Mouse (Mus musculus) urinary bladder, postnatal 36 days (tissue): ENCODE results near the gene Coro2b.

Experiments used
- DNase-seq, 2 experiments: peaks; one replicate each; pipeline ENCODE4 v3.0.0; 2022; ENCODE audit warnings: low spot score in 2 of 2, mixed read lengths in 1 of 2

Coro2b gene

GRCm38 (mm10) chr9:62389735-62390134 lies 147.1 kb downstream of the Coro2b start:
- no peak for DNase-seq

GRCm38 (mm10) chr9:62385727-62386518 lies 150.9 kb downstream of the Coro2b start:
- no peak for DNase-seq

DNA sequence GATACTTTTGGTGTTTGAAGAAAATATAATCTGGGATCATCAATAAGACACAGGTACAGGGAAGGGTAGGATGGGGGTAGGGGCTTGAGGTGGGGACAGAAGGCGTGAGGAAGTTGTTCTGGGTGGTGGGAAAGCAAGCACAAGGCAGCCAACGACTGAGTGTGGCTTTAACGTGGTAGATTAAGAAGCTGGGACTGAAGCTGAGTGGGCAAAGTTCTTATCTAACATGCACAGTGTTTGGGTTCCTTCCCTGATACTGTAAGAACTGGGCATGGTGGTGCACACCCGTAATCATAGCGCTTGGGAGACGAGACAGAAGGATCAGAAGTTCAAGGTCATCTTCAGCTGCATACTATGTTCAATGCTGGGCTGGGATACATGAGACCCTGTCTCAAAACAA lies 151.8 kb downstream of the Coro2b start:
- no peak for DNase-seq

DNA sequence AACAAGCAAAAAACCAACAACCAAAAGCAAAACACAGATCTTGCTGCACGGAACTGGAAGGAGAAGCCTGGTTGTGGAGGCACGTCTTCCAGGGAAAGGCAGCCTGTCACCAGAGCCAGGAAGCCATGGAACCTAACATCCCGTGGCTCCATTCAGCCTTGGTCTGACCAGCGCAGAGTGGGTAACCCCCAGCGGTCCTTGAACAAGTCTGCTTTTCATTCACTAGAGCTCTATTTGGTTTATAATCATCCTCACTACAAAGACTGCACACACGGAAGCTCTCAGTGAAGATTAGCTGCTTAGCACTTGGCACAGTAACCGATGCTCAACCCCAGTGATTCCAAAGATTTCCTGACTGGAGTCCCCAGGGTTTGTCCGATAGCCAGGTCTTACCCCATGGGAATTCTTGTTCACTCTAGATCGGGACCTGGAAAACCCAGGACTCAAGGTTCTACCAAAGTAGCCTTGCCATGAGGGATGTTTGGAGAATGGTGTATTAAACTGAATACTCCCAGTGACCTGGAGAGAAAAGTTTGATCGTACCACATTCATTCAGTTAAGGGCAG lies 154.2 kb downstream of the Coro2b start:
- no peak for DNase-seq

DNA sequence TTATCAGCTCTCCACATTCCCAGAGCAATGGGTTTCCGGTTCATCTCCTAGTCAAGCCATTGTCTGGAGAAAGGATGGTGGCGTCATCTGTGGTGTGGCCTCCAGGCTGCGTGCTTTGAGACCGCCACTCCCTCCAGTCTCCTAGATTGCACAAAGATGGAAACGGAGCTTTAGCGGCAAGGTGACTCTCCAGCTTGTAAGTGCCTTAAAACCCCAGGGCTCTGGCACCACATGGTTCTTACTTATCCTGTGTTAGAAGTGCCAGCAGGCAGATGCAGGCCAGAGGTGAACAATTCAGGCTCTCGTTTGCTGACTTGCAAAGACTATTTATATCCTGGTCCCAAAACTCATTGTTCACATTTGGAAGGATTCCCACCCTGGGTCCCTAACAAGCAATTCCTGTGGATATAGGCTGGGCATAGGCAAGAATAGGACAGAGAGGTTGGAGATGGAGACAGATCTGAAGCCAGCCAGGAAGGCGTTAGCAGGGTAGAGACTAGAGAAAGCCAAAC lies 155.4 kb downstream of the Coro2b start:
- no peak for DNase-seq

DNA sequence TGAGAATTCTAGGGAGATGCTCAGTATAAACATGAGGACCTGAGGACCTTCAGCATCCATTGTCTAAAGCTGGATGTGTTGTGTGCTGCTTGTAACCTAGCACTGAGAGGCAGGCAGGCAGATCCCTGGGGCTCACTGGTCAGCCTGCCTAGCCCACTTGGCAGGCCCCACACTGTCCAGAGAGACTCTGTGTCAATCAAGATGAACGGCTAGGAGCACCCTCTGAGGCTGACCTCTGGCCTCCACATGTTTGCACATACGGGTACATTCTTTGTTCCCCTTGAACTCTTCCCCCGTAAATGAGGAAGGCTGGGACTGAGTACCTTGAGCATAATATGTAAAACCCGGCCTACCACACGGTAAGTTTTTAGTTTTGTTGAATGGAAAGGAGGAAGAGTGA lies 156.5 kb downstream of the Coro2b start:
- no peak for DNase-seq

DNA sequence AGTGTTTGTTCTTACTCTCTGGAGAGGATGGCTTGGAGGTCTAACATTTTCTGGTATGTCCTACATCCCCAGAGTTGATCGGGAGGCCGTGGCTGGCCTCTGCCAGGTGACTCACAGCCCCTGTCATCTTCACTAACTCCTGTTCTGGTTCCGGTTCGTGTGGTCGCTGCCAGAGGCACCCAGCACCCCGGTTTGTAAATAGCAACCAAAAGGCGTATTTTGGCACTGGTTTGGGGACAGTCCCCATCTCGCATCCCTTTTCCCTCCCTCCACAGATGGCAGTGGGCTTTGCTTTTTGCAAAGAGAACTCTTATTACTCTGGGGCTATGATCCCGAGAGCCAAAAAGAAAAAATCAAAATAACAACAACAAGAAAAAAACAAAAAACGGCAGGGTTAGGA lies 158.9 kb downstream of the Coro2b start:
- DNase-seq: no peak

- DNase-seq: no peak
Measured at GRCm38 (mm10) chr9:62374276-62374675, 162.6 kb downstream of the Coro2b start.

DNA sequence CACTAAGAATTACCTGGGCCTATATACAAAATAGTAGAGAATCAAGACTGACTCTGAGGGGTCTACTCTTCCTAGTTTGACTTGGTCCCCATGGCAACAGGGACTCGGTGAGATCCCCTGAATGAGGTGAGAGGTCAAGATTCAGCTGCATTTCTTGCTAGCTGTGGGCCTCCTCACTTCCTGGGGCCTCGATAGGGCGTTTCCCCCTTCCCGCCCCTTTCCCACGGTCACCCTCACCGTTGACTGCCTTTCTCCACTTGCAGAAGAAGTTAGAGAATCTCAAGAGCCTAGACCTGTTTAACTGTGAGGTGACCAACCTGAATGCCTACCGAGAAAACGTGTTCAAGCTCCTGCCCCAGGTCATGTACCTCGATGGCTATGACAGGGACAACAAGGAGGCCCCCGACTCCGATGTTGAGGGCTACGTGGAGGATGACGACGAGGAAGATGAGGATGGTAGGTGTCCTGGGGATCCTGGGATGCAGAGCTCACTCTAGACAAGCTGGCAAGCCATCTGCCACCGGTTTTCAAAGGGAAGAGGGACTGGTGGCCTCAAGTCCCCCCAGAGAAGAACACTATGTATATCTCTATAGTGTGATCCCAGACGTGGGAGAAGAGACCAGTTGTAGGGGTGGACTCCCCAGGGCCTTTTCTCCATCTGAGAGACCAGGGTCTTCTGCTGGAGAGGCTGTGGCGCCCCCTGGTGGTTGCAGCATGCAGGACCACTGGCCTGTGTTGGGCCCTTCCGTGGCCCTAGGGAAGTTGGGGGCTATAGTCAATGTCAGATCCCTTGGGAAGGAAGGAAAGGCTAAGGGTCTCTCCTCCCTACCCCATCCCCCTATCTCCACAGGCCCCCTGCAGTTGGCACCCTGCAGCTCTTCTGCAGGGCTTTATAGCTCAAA lies 163.4 kb downstream of the Coro2b start:
- peak in 1 of 2 experiments; percentile 65 for DNase-seq

DNA sequence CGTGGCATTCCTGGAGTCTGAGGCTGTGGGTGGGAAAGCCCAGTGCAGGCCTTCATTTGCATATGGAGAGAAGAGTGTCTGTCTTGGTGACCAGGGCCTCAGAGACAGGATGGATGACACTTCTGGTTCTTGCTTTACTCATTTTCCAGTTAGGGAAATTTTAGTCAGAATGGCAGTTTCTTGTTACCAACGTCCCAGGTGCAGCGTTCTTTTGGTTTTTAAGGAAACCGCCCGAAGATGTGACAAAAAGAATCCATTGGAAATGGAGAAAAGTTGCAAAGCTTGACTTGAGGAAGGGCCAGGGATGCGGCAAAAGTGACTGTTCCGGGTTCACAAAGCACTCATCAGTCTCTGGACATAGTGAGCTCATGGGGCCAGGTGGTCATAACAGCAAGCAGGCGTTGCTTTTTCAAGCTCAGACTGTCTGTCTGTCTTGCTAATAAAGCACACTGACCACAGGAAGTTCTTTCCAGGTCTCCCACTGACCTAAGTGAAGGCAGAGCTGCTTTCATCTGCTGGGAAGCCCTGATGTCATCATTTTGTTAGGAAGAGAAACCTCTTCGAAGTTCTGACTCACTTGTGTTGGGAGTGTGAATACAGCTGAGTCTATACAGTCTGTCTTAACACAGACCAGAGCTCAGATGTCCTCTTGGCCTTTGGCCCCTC lies 164.2 kb downstream of the Coro2b start:
- no peak for DNase-seq

- DNase-seq: no peak
Measured at GRCm38 (mm10) chr9:62371745-62372555, 164.9 kb downstream of the Coro2b start.

GRCm38 (mm10) chr9:62370648-62371280 lies 166.1 kb downstream of the Coro2b start:
- DNase-seq: no peak

- DNase-seq: no peak
Measured at GRCm38 (mm10) chr9:62370186-62370585, 166.7 kb downstream of the Coro2b start.
